Mouse (Mus musculus): ENCODE data around the gene Dennd1b. TPM values are rescaled to one million over a fixed set of nuclear protein-coding genes. Genes with fewer than 3 reads are reported as not detected.

Dennd1b gene
- polyA plus RNA-seq, 1 experiment = 0.81 TPM

- no peaks in the 10 kb centered on the region for H3K79me3 ChIP-seq (ENCODE audit: low read depth)
- TF ChIP-seq MAX (IDR thresholded peaks at IDR 0.05) (no peak), CTCF (IDR thresholded peaks at IDR 0.05; ENCODE audit: control insufficient read depth, insufficient read depth, insufficient read length) (no peak), MYOD1 (IDR thresholded peaks at IDR 0.05; ENCODE audit: control insufficient read depth, insufficient read length, low read depth) (no peak), MYOG (IDR thresholded peaks at IDR 0.05; ENCODE audit: control insufficient read depth, extremely low read depth, insufficient read length) (no peak), CEBPB (IDR thresholded peaks at IDR 0.05; ENCODE audit: low read depth) (no peak), USF1 (IDR thresholded peaks at IDR 0.05; ENCODE audit: low read depth) (no peak), FOSL1 (IDR thresholded peaks at IDR 0.05; ENCODE audit: insufficient read depth, low read length, poor library complexity, severe bottlenecking) (no peak)
- H3K36me3 ChIP-seq (ENCODE audit: control insufficient read depth, insufficient read depth) = no peaks in the 10 kb centered on the region
- H3K4me3 ChIP-seq (ENCODE audit: insufficient read depth, poor library complexity, severe bottlenecking) = no peak overlapping the region
- no peaks in the 10 kb centered on the region for H3K27me3 ChIP-seq (ENCODE audit: control insufficient read depth, insufficient read depth, insufficient read length)
- no peak overlapping the region for H3ac ChIP-seq (ENCODE audit: control insufficient read depth, insufficient read length, low read depth)
- H3K79me2 ChIP-seq (ENCODE audit: control insufficient read depth, insufficient read depth) = no peaks in the 10 kb centered on the region
Measured at GRCm38 (mm10) chr1:139194428-139195028, 231.3 kb downstream of the Dennd1b start.

- no peak for TF ChIP-seq MYOD1 (IDR thresholded peaks at IDR 0.05; ENCODE audit: control insufficient read depth, insufficient read length, low read depth)
- TF ChIP-seq CTCF (IDR thresholded peaks at IDR 0.05; ENCODE audit: control insufficient read depth, insufficient read depth, insufficient read length) = no peak
- TF ChIP-seq MYOG (IDR thresholded peaks at IDR 0.05; ENCODE audit: control insufficient read depth, extremely low read depth, insufficient read length) = no peak
- no peak for TF ChIP-seq MAX (IDR thresholded peaks at IDR 0.05)
- TF ChIP-seq CEBPB (IDR thresholded peaks at IDR 0.05; ENCODE audit: low read depth) = no peak
- no peak for TF ChIP-seq USF1 (IDR thresholded peaks at IDR 0.05; ENCODE audit: low read depth)
- TF ChIP-seq FOSL1 (IDR thresholded peaks at IDR 0.05; ENCODE audit: insufficient read depth, low read length, poor library complexity, severe bottlenecking) = no peak
- Histone ChIP-seq H3K79me3 (ENCODE audit: low read depth) (no peaks in the 10 kb centered on the region), H3K79me2 (ENCODE audit: control insufficient read depth, insufficient read depth) (no peaks in the 10 kb centered on the region), H3K27me3 (ENCODE audit: control insufficient read depth, insufficient read depth, insufficient read length) (no peaks in the 10 kb centered on the region), H3K36me3 (ENCODE audit: control insufficient read depth, insufficient read depth) (no peaks in the 10 kb centered on the region), H3ac (ENCODE audit: control insufficient read depth, insufficient read length, low read depth) (no peak overlapping the region), H3K4me3 (ENCODE audit: insufficient read depth, poor library complexity, severe bottlenecking) (no peak overlapping the region)
Measured at GRCm38 (mm10) chr1:139203026-139203425, 239.8 kb downstream of the Dennd1b start.

- Histone ChIP-seq H3K79me3 (ENCODE audit: low read depth) (no peaks in the 10 kb centered on the region), H3K79me2 (ENCODE audit: control insufficient read depth, insufficient read depth) (no peaks in the 10 kb centered on the region), H3K4me3 (ENCODE audit: insufficient read depth, poor library complexity, severe bottlenecking) (no peak overlapping the region), H3ac (ENCODE audit: control insufficient read depth, insufficient read length, low read depth) (no peak overlapping the region), H3K27me3 (ENCODE audit: control insufficient read depth, insufficient read depth, insufficient read length) (no peaks in the 10 kb centered on the region), H3K36me3 (ENCODE audit: control insufficient read depth, insufficient read depth) (no peaks in the 10 kb centered on the region)
- TF ChIP-seq CEBPB (IDR thresholded peaks at IDR 0.05; ENCODE audit: low read depth) (no peak), MYOD1 (IDR thresholded peaks at IDR 0.05; ENCODE audit: control insufficient read depth, insufficient read length, low read depth) (no peak), FOSL1 (IDR thresholded peaks at IDR 0.05; ENCODE audit: insufficient read depth, low read length, poor library complexity, severe bottlenecking) (no peak), USF1 (IDR thresholded peaks at IDR 0.05; ENCODE audit: low read depth) (no peak)
Measured at GRCm38 (mm10) chr1:139206259-139206658, 243.0 kb downstream of the Dennd1b start.

- Histone ChIP-seq H3K27me3 (ENCODE audit: control insufficient read depth, insufficient read depth, insufficient read length) (no peaks in the 10 kb centered on the region), H3K79me3 (ENCODE audit: low read depth) (no peaks in the 10 kb centered on the region), H3K4me3 (ENCODE audit: insufficient read depth, poor library complexity, severe bottlenecking) (no peak overlapping the region), H3ac (ENCODE audit: control insufficient read depth, insufficient read length, low read depth) (no peak overlapping the region), H3K36me3 (ENCODE audit: control insufficient read depth, insufficient read depth) (no peaks in the 10 kb centered on the region), H3K79me2 (ENCODE audit: control insufficient read depth, insufficient read depth) (no peaks in the 10 kb centered on the region)
- TF ChIP-seq MAX (IDR thresholded peaks at IDR 0.05) = no peak
- no peak for TF ChIP-seq USF1 (IDR thresholded peaks at IDR 0.05; ENCODE audit: low read depth)
- no peak for TF ChIP-seq CTCF (IDR thresholded peaks at IDR 0.05; ENCODE audit: control insufficient read depth, insufficient read depth, insufficient read length)
- TF ChIP-seq MYOG (IDR thresholded peaks at IDR 0.05; ENCODE audit: control insufficient read depth, extremely low read depth, insufficient read length) = no peak
- no peak for TF ChIP-seq FOSL1 (IDR thresholded peaks at IDR 0.05; ENCODE audit: insufficient read depth, low read length, poor library complexity, severe bottlenecking)
Measured at GRCm38 (mm10) chr1:139209796-139210195, 246.6 kb downstream of the Dennd1b start.

GRCm38 (mm10) chr1:139210505-139210904, 247.3 kb downstream of the Dennd1b start:
- no peaks in the 10 kb centered on the region for H3K79me3 ChIP-seq (ENCODE audit: low read depth)
- TF ChIP-seq MYOG (IDR thresholded peaks at IDR 0.05; ENCODE audit: control insufficient read depth, extremely low read depth, insufficient read length) = no peak
- TF ChIP-seq MYOD1 (IDR thresholded peaks at IDR 0.05; ENCODE audit: control insufficient read depth, insufficient read length, low read depth) = peak; percentile 33
- H3ac ChIP-seq (ENCODE audit: control insufficient read depth, insufficient read length, low read depth) = no peak overlapping the region
- no peak overlapping the region for H3K4me3 ChIP-seq (ENCODE audit: insufficient read depth, poor library complexity, severe bottlenecking)
- H3K79me2 ChIP-seq (ENCODE audit: control insufficient read depth, insufficient read depth) = no peaks in the 10 kb centered on the region
- H3K36me3 ChIP-seq (ENCODE audit: control insufficient read depth, insufficient read depth) = no peaks in the 10 kb centered on the region
- no peaks in the 10 kb centered on the region for H3K27me3 ChIP-seq (ENCODE audit: control insufficient read depth, insufficient read depth, insufficient read length)

- no peak overlapping the region for H3ac ChIP-seq (ENCODE audit: control insufficient read depth, insufficient read length, low read depth)
- no peaks in the 10 kb centered on the region for H3K36me3 ChIP-seq (ENCODE audit: control insufficient read depth, insufficient read depth)
- no peak overlapping the region for H3K4me3 ChIP-seq (ENCODE audit: insufficient read depth, poor library complexity, severe bottlenecking)
- no peaks in the 10 kb centered on the region for H3K79me3 ChIP-seq (ENCODE audit: low read depth)
- H3K27me3 ChIP-seq (ENCODE audit: control insufficient read depth, insufficient read depth, insufficient read length) = no peaks in the 10 kb centered on the region
- no peaks in the 10 kb centered on the region for H3K79me2 ChIP-seq (ENCODE audit: control insufficient read depth, insufficient read depth)
- TF ChIP-seq CTCF (IDR thresholded peaks at IDR 0.05; ENCODE audit: control insufficient read depth, insufficient read depth, insufficient read length) (no peak), CEBPB (IDR thresholded peaks at IDR 0.05; ENCODE audit: low read depth) (no peak), MAX (IDR thresholded peaks at IDR 0.05) (no peak), USF1 (IDR thresholded peaks at IDR 0.05; ENCODE audit: low read depth) (no peak), FOSL1 (IDR thresholded peaks at IDR 0.05; ENCODE audit: insufficient read depth, low read length, poor library complexity, severe bottlenecking) (no peak), MYOG (IDR thresholded peaks at IDR 0.05; ENCODE audit: control insufficient read depth, extremely low read depth, insufficient read length) (no peak), MYOD1 (IDR thresholded peaks at IDR 0.05; ENCODE audit: control insufficient read depth, insufficient read length, low read depth) (no peak)
Measured at GRCm38 (mm10) chr1:139215311-139215710, 252.1 kb downstream of the Dennd1b start.
